Mouse (Mus musculus) stomach, embryonic 14.5 days (tissue): ENCODE data around the gene Magix. TPM values are rescaled to one million over a fixed set of nuclear protein-coding genes. Genes with fewer than 3 reads are reported as not detected.

ENCODE experiments used
- ATAC-seq: fragments of 200-750 bp; cut with Nextera tagmentation; 2 replicates; pipeline ENCODE4 v1.8.0; 2017; ENCODE audit warnings: low read depth, moderate TSS enrichment; ENCODE audit not compliant: insufficient number of reproducible peaks, insufficient read depth, low FRiP score
- H3K27ac ChIP-seq: fragments of 300-500 bp; sonication (generic); 2 replicates; pipeline ENCODE4 v1.5.1; 2014; ENCODE audit warnings: mild to moderate bottlenecking, low read length, moderate library complexity, mixed read lengths
- H3K27me3 ChIP-seq: fragments of 300-500 bp; sonication (generic); 2 replicates; pipeline ENCODE4 v1.6.1; 2014; ENCODE audit warnings: low read length, control low read depth, mixed read lengths; ENCODE audit not compliant: control insufficient read depth, insufficient read depth
- H3K36me3 ChIP-seq: fragments of 300-500 bp; sonication (generic); 2 replicates; pipeline ENCODE4 v1.6.1; 2014; ENCODE audit warnings: mild to moderate bottlenecking, control low read depth, low read length, moderate library complexity, mixed read lengths; ENCODE audit not compliant: control insufficient read depth, insufficient read depth
- H3K4me1 ChIP-seq: fragments of 300-500 bp; sonication (generic); 2 replicates; pipeline ENCODE4 v1.6.1; 2014; ENCODE audit warnings: low read length, control low read depth, mixed read lengths; ENCODE audit not compliant: control insufficient read depth, insufficient read depth
- H3K4me2 ChIP-seq: fragments of 300-500 bp; sonication (generic); replicated peaks from 2 replicates; pipeline ENCODE4 v1.6.1; 2014; ENCODE audit warnings: low read depth, low read length, control low read depth
- H3K4me3 ChIP-seq: fragments of 300-500 bp; sonication (generic); 2 replicates; pipeline ENCODE4 v1.5.1; 2014; ENCODE audit warnings: low read depth, low read length, control low read depth
- H3K9ac ChIP-seq: fragments of 300-500 bp; sonication (generic); replicated peaks from 2 replicates; pipeline ENCODE4 v1.6.1; 2014; ENCODE audit warnings: low read depth, mild to moderate bottlenecking, control low read depth, low read length, moderate library complexity, mixed read lengths
- H3K9me3 ChIP-seq: fragments of 300-500 bp; sonication (generic); 2 replicates; pipeline ENCODE4 v1.6.1; 2016; ENCODE audit warnings: low read depth, low read length, control low read depth; ENCODE audit not compliant: control insufficient read depth
- WGBS: fragments of 180-500 bp; shearing (Covaris S2); extraction: QIAGEN DNeasy Blood & Tissue Kit; methylation state at CpG from one replicate; pipeline ENCODE4 v1.1.7; 2014; 5-methylcytosine and 5-hydroxymethylcytosine counted together
- polyA plus RNA-seq: library from polyadenylated mRNA; unstranded; fragments of >200 nt; fragmentation: Nextera tagmentation; extraction: Ambion mirVana; gene quantifications from 2 replicates; pipeline ENCODE4 v1.2.1, GENCODE M21; 2014

Magix gene
- polyA plus RNA-seq, 1 experiment from 2014 or later, result 0.71 TPM

- H3K27ac ChIP-seq, result no peak overlapping the region
- no peaks in the 10 kb centered on the region for H3K36me3 ChIP-seq
- H3K27me3 ChIP-seq, result no peaks in the 10 kb centered on the region
- no peaks in the 10 kb centered on the region for H3K9me3 ChIP-seq
- H3K9ac ChIP-seq, result no peak overlapping the region
- 76% methylated on average over 2 of the region's 2 CpGs for WGBS
- no peak for ATAC-seq
- no peak overlapping the region for H3K4me3 ChIP-seq
- H3K4me2 ChIP-seq, result no peak overlapping the region
- H3K4me1 ChIP-seq, result no peaks in the 10 kb centered on the region
Measured at GRCm38 (mm10) chrX:7688321-7688720, 7.3 kb upstream of the Magix start.

- Histone ChIP-seq H3K4me3 (peak overlapping the region; percentile 15; the same call in 1 of the 2 replicates), H3K9ac (no peak overlapping the region), H3K4me2 (peak overlapping the region; percentile 43), H3K36me3 (no peaks in the 10 kb centered on the region), H3K27ac (no peak overlapping the region), H3K4me1 (no peaks in the 10 kb centered on the region), H3K27me3 (no peaks in the 10 kb centered on the region), H3K9me3 (no peaks in the 10 kb centered on the region)
- peak; percentile 28; the same call in 1 of the 2 replicates for ATAC-seq
- WGBS, result 23% methylated on average over 12 of the region's 12 CpGs
Measured at GRCm38 (mm10) chrX:7680057-7680412, 1.0 kb downstream of the Magix start.

GRCm38 (mm10) chrX:7679405-7680056, 1.5 kb downstream of the Magix start:
- no peaks in the 10 kb centered on the region for H3K9me3 ChIP-seq
- WGBS, result 18% methylated on average over 27 of the region's 27 CpGs
- no peaks in the 10 kb centered on the region for H3K27me3 ChIP-seq
- H3K4me2 ChIP-seq, result peak overlapping the region; percentile 43
- H3K27ac ChIP-seq, result no peak overlapping the region
- no peaks in the 10 kb centered on the region for H3K36me3 ChIP-seq
- 0 out of 2 replicates have a peak, but pooled peaks cover 2% of the 10 kb centered on the region for H3K4me1 ChIP-seq
- ATAC-seq, result peak; percentile 95
- no peak overlapping the region for H3K9ac ChIP-seq
- H3K4me3 ChIP-seq, result peak overlapping the region; percentile 15

- no peak for ATAC-seq
- 0 out of 2 replicates have a peak, but pooled peaks cover 2% of the 10 kb centered on the region for H3K4me1 ChIP-seq
- no peaks in the 10 kb centered on the region for H3K9me3 ChIP-seq
- no peak overlapping the region for H3K4me3 ChIP-seq
- no peaks in the 10 kb centered on the region for H3K27me3 ChIP-seq
- no peak overlapping the region for H3K9ac ChIP-seq
- H3K36me3 ChIP-seq, result no peaks in the 10 kb centered on the region
- H3K4me2 ChIP-seq, result no peak overlapping the region
- no peak overlapping the region for H3K27ac ChIP-seq
- 50% methylated on average over 3 of the region's 3 CpGs for WGBS
Measured at GRCm38 (mm10) chrX:7678986-7679385, 2.1 kb downstream of the Magix start.

- Histone ChIP-seq H3K36me3 (no peaks in the 10 kb centered on the region), H3K4me3 (peak overlapping the region; percentile 18; the same call in 1 of the 2 replicates), H3K27me3 (no peaks in the 10 kb centered on the region), H3K4me2 (peak overlapping the region; percentile 42), H3K9me3 (no peaks in the 10 kb centered on the region), H3K27ac (peak overlapping the region; percentile 86; the same call in 1 of the 2 replicates), H3K9ac (no peak overlapping the region), H3K4me1 (peaks cover 6% of the 10 kb centered on the region; the same call in 1 of the 2 replicates)
- WGBS, result 31% methylated on average over 10 of the region's 10 CpGs
- ATAC-seq, result no peak
Measured at GRCm38 (mm10) chrX:7675001-7675380, 6.1 kb downstream of the Magix start.

GRCm38 (mm10) chrX:7674284-7675000, 6.6 kb downstream of the Magix start:
- Histone ChIP-seq H3K4me2 (peak overlapping the region; percentile 42), H3K9ac (no peak overlapping the region), H3K27ac (peak overlapping the region; percentile 86), H3K9me3 (no peaks in the 10 kb centered on the region), H3K27me3 (no peaks in the 10 kb centered on the region), H3K36me3 (no peaks in the 10 kb centered on the region), H3K4me3 (peak overlapping the region; percentile 18; the same call in 1 of the 2 replicates), H3K4me1 (peaks cover 6% of the 10 kb centered on the region; the same call in 1 of the 2 replicates)
- WGBS, result 22% methylated on average over 28 of the region's 28 CpGs
- ATAC-seq, result peak; percentile 17; the same call in 1 of the 2 replicates

- WGBS, result 23% methylated on average over 12 of the region's 12 CpGs
- H3K36me3 ChIP-seq, result no peaks in the 10 kb centered on the region
- peak; percentile 30 for ATAC-seq
- no peak overlapping the region for H3K9ac ChIP-seq
- peak overlapping the region; percentile 18; the same call in 1 of the 2 replicates for H3K4me3 ChIP-seq
- peaks cover 6% of the 10 kb centered on the region; the same call in 1 of the 2 replicates for H3K4me1 ChIP-seq
- peak overlapping the region; percentile 42 for H3K4me2 ChIP-seq
- H3K27me3 ChIP-seq, result no peaks in the 10 kb centered on the region
- peak overlapping the region; percentile 86 for H3K27ac ChIP-seq
- H3K9me3 ChIP-seq, result no peaks in the 10 kb centered on the region
Measured at GRCm38 (mm10) chrX:7673578-7674281, 7.3 kb downstream of the Magix start.

GRCm38 (mm10) chrX:7672739-7673138, 8.3 kb downstream of the Magix start:
- Histone ChIP-seq H3K4me1 (peaks cover 6% of the 10 kb centered on the region; the same call in 1 of the 2 replicates), H3K9ac (no peak overlapping the region), H3K4me3 (no peak overlapping the region), H3K4me2 (no peak overlapping the region), H3K36me3 (no peaks in the 10 kb centered on the region), H3K27ac (no peak overlapping the region; the same call in 1 of the 2 replicates), H3K9me3 (no peaks in the 10 kb centered on the region), H3K27me3 (no peaks in the 10 kb centered on the region)
- no peak for ATAC-seq
- 42% methylated on average over 6 of the region's 6 CpGs for WGBS
